6 mouse cellular contexts compared by ENCODE assay signal in the genomic region with DNA sequence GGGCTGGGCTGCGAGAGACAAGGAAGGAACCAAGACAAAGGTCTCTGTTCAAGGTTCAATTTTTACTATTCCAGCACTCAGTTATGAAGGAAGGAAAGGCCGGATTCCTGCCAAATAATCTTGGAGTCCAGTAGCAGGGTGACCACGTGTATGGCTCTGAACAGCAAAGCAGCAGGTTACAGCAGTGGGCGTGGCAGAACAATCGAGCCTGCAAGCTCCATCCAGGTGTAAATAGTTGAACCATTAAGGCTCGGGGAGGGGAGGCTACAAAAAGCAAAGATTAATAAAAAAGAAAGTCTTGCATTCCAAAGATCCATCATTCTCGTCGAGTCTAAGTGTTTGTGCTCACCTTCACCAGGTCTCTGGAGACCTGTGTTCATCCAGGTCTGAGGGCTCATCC. TPM values are rescaled to one million over a fixed set of nuclear protein-coding genes. Genes with fewer than 3 reads are reported as not detected.
"Had no signal": no experiment of that assay in that cellular context is flagged by ENCODE, and none has a peak within 500 bp of the region (broad histone marks: within the 10 kb centered on the region; RNA-seq: fewer than 3 reads in every experiment).

No protein-coding gene starts in this region.

RNA-seq across cellular contexts. Expression of gene Gm3594, which starts 37.7 kb away (rescaled TPM):
- total RNA-seq: layer of hippocampus, postnatal 25 days; left cerebral cortex, adult 18-20 months; left cerebral cortex, postnatal 25 days; liver, adult 2 months; megakaryocyte, adult 5-6 weeks had no signal

RNA-seq across cellular contexts. Expression of gene Gm8356, which starts 55.0 kb away (rescaled TPM):
- total RNA-seq: layer of hippocampus, adult 2 months; layer of hippocampus, postnatal 25 days; left cerebral cortex, adult 18-20 months; left cerebral cortex, postnatal 25 days; liver, adult 2 months; megakaryocyte, adult 5-6 weeks had no signal
